Mouse (Mus musculus): Measurements from ENCODE around the gene Itpripl2. TPM values are rescaled to one million over a fixed set of nuclear protein-coding genes. Genes with fewer than 3 reads are reported as not detected.
A peak's percentile ranks its signal among the peaks of the same experiment; 100 is the strongest.

Gene Itpripl2
- polyA plus RNA-seq (2014; fragmentation: Nextera tagmentation; extraction: Ambion mirVana): 2.4 and 2.5 TPM in 2 replicates

GRCm38 (mm10) chr7:118491431-118492147 lies at the start of gene Itpripl2:
Gene Itpripl2 (minus strand): TSS chr7:118491975.
- H3K4me3 ChIP-seq (ENCODE audit: control insufficient read depth in 1 of 2, insufficient read depth in 1 of 2, low read depth in 1 of 2, low read length in 2 of 2): peak within 1 kb of the TSS; percentile 76 to 83
- WGBS: 1% methylated on average over 53 of the region's 55 CpGs
- H3K27me3 ChIP-seq (ENCODE audit: control insufficient read depth, insufficient read depth, low read length): peaks cover 17% of the 10 kb centered on the region
- peak within 1 kb of the TSS; percentile 89 for H3K4me2 ChIP-seq (ENCODE audit: low read length)
- peak within 1 kb of the TSS; percentile 93 for H3K9ac ChIP-seq (ENCODE audit: low read length)
- no peaks in the 10 kb centered on the region for H3K9me3 ChIP-seq (ENCODE audit: control insufficient read depth, low read length)
- peak; percentile 77 for ATAC-seq (ENCODE audit: insufficient number of reproducible peaks, insufficient read depth, low FRiP score, low read depth)
- peaks cover 18% of the 10 kb centered on the region for H3K36me3 ChIP-seq (ENCODE audit: control insufficient read depth, insufficient read depth, low read length)
- H3K4me1 ChIP-seq (ENCODE audit: control insufficient read depth in 2 of 2, insufficient read depth in 2 of 2, low read length in 2 of 2): peaks cover 4 to 33% of the 10 kb centered on the region in 2 experiments
- H3K27ac ChIP-seq (replicated peaks in 1 of 2; ENCODE audit: control insufficient read depth in 1 of 2, insufficient read depth in 1 of 2, low read depth in 2 of 2, low read length in 2 of 2): peak within 1 kb of the TSS; percentile 74 to 89

- peaks cover 0 to 3% of the 10 kb centered on the region in 2 experiments; a peak in 1 of 4 replicates for H3K4me1 ChIP-seq (ENCODE audit: control insufficient read depth in 2 of 2, insufficient read depth in 2 of 2, low read length in 2 of 2)
Measured at GRCm38 (mm10) chr7:118535076-118535475, 43.3 kb upstream of the Itpripl2 start.

GRCm38 (mm10) chr7:118534326-118534725 lies 42.6 kb upstream of the Itpripl2 start:
- Histone ChIP-seq H3K4me2 (ENCODE audit: low read length) (no peak overlapping the region), H3K27me3 (ENCODE audit: control insufficient read depth, insufficient read depth, low read length) (no peaks in the 10 kb centered on the region), H3K4me1 (ENCODE audit: control insufficient read depth in 2 of 2, insufficient read depth in 2 of 2, low read length in 2 of 2) (peaks cover 0 to 3% of the 10 kb centered on the region in 2 experiments; a peak in 1 of 4 replicates), H3K36me3 (ENCODE audit: control insufficient read depth, insufficient read depth, low read length) (0 out of 2 replicates have a peak, but pooled peaks cover 2% of the 10 kb centered on the region), H3K9me3 (ENCODE audit: control insufficient read depth, low read length) (no peaks in the 10 kb centered on the region), H3K27ac (replicated peaks in 1 of 2; ENCODE audit: control insufficient read depth in 1 of 2, insufficient read depth in 1 of 2, low read depth in 2 of 2, low read length in 2 of 2) (no peak overlapping the region), H3K9ac (ENCODE audit: low read length) (no peak overlapping the region), H3K4me3 (ENCODE audit: control insufficient read depth in 1 of 2, insufficient read depth in 1 of 2, low read depth in 1 of 2, low read length in 2 of 2) (no peak overlapping the region)
- 61% methylated on average over 3 of the region's 3 CpGs for WGBS
- no peak for ATAC-seq (ENCODE audit: insufficient number of reproducible peaks, insufficient read depth, low FRiP score, low read depth)

More at GRCm38 (mm10) chr7:118535076-118535475, 43.3 kb upstream of the Itpripl2 start:
- Histone ChIP-seq H3K27me3 (ENCODE audit: control insufficient read depth, insufficient read depth, low read length) (no peaks in the 10 kb centered on the region), H3K36me3 (ENCODE audit: control insufficient read depth, insufficient read depth, low read length) (no peaks in the 10 kb centered on the region), H3K4me2 (ENCODE audit: low read length) (no peak overlapping the region), H3K27ac (replicated peaks in 1 of 2; ENCODE audit: control insufficient read depth in 1 of 2, insufficient read depth in 1 of 2, low read depth in 2 of 2, low read length in 2 of 2) (no peak overlapping the region), H3K9ac (ENCODE audit: low read length) (no peak overlapping the region), H3K4me3 (ENCODE audit: control insufficient read depth in 1 of 2, insufficient read depth in 1 of 2, low read depth in 1 of 2, low read length in 2 of 2) (no peak overlapping the region), H3K9me3 (ENCODE audit: control insufficient read depth, low read length) (no peaks in the 10 kb centered on the region)
- WGBS: 80% methylated on average over 4 of the region's 4 CpGs
- no peak for ATAC-seq (ENCODE audit: insufficient number of reproducible peaks, insufficient read depth, low FRiP score, low read depth)

- peak; percentile 99 for ATAC-seq (ENCODE audit: insufficient number of reproducible peaks, insufficient read depth, low FRiP score, low read depth)
- under 1% methylated on average over 31 of the region's 31 CpGs for WGBS
Measured at GRCm38 (mm10) chr7:118533178-118533578, 41.4 kb upstream of the Itpripl2 start, which contains the start of gene Coq7. Gene Coq7 (minus strand): TSS chr7:118533356.

GRCm38 (mm10) chr7:118532519-118533177 lies 40.9 kb upstream of the Itpripl2 start:
- Histone ChIP-seq H3K9ac (ENCODE audit: low read length) (peak overlapping the region; percentile 93), H3K27me3 (ENCODE audit: control insufficient read depth, insufficient read depth, low read length) (no peaks in the 10 kb centered on the region), H3K4me3 (ENCODE audit: control insufficient read depth in 1 of 2, insufficient read depth in 1 of 2, low read depth in 1 of 2, low read length in 2 of 2) (peak overlapping the region; percentile 71 to 91), H3K4me2 (ENCODE audit: low read length) (peak overlapping the region; percentile 76), H3K9me3 (ENCODE audit: control insufficient read depth, low read length) (no peaks in the 10 kb centered on the region), H3K27ac (replicated peaks in 1 of 2; ENCODE audit: control insufficient read depth in 1 of 2, insufficient read depth in 1 of 2, low read depth in 2 of 2, low read length in 2 of 2) (peak overlapping the region; percentile 98 to 100), H3K36me3 (ENCODE audit: control insufficient read depth, insufficient read depth, low read length) (peaks cover 17% of the 10 kb centered on the region), H3K4me1 (ENCODE audit: control insufficient read depth in 2 of 2, insufficient read depth in 2 of 2, low read length in 2 of 2) (peaks cover 0 to 3% of the 10 kb centered on the region in 2 experiments; a peak in 1 of 4 replicates)
- peak; percentile 92 for ATAC-seq (ENCODE audit: insufficient number of reproducible peaks, insufficient read depth, low FRiP score, low read depth)
- WGBS: under 1% methylated on average over 36 of the region's 36 CpGs

More at GRCm38 (mm10) chr7:118533178-118533578, 41.4 kb upstream of the Itpripl2 start, which contains the start of gene Coq7:
- Histone ChIP-seq H3K4me3 (ENCODE audit: control insufficient read depth in 1 of 2, insufficient read depth in 1 of 2, low read depth in 1 of 2, low read length in 2 of 2) (peak within 1 kb of the TSS; percentile 71 to 91), H3K9ac (ENCODE audit: low read length) (peak within 1 kb of the TSS; percentile 93), H3K4me2 (ENCODE audit: low read length) (peak within 1 kb of the TSS; percentile 76), H3K27ac (replicated peaks in 1 of 2; ENCODE audit: control insufficient read depth in 1 of 2, insufficient read depth in 1 of 2, low read depth in 2 of 2, low read length in 2 of 2) (peak within 1 kb of the TSS; percentile 98 to 100), H3K9me3 (ENCODE audit: control insufficient read depth, low read length) (no peaks in the 10 kb centered on the region), H3K36me3 (ENCODE audit: control insufficient read depth, insufficient read depth, low read length) (peaks cover 11% of the 10 kb centered on the region), H3K27me3 (ENCODE audit: control insufficient read depth, insufficient read depth, low read length) (no peaks in the 10 kb centered on the region), H3K4me1 (ENCODE audit: control insufficient read depth in 2 of 2, insufficient read depth in 2 of 2, low read length in 2 of 2) (peaks cover 0 to 3% of the 10 kb centered on the region in 2 experiments; a peak in 1 of 4 replicates)

- no peak overlapping the region for H3K4me3 ChIP-seq (ENCODE audit: control insufficient read depth in 1 of 2, insufficient read depth in 1 of 2, low read depth in 1 of 2, low read length in 2 of 2)
- H3K27me3 ChIP-seq (ENCODE audit: control insufficient read depth, insufficient read depth, low read length): no peaks in the 10 kb centered on the region
- no peak overlapping the region for H3K27ac ChIP-seq (replicated peaks in 1 of 2; ENCODE audit: control insufficient read depth in 1 of 2, insufficient read depth in 1 of 2, low read depth in 2 of 2, low read length in 2 of 2)
- H3K9me3 ChIP-seq (ENCODE audit: control insufficient read depth, low read length): no peaks in the 10 kb centered on the region
- H3K36me3 ChIP-seq (ENCODE audit: control insufficient read depth, insufficient read depth, low read length): peaks cover 62% of the 10 kb centered on the region
- no peak overlapping the region for H3K4me2 ChIP-seq (ENCODE audit: low read length)
- no peaks in the 10 kb centered on the region for H3K4me1 ChIP-seq (ENCODE audit: control insufficient read depth in 2 of 2, insufficient read depth in 2 of 2, low read length in 2 of 2)
- ATAC-seq (ENCODE audit: insufficient number of reproducible peaks, insufficient read depth, low FRiP score, low read depth): no peak
- H3K9ac ChIP-seq (ENCODE audit: low read length): no peak overlapping the region
- 79% methylated on average over 4 of the region's 4 CpGs for WGBS
Measured at GRCm38 (mm10) chr7:118526967-118527366, 35.2 kb upstream of the Itpripl2 start.

- ATAC-seq (ENCODE audit: insufficient number of reproducible peaks, insufficient read depth, low FRiP score, low read depth): no peak
- Histone ChIP-seq H3K27ac (replicated peaks in 1 of 2; ENCODE audit: control insufficient read depth in 1 of 2, insufficient read depth in 1 of 2, low read depth in 2 of 2, low read length in 2 of 2) (peak overlapping the region in 1 of 2 experiments; percentile 11; a peak in 1 of 4 replicates), H3K27me3 (ENCODE audit: control insufficient read depth, insufficient read depth, low read length) (no peaks in the 10 kb centered on the region), H3K4me3 (ENCODE audit: control insufficient read depth in 1 of 2, insufficient read depth in 1 of 2, low read depth in 1 of 2, low read length in 2 of 2) (no peak overlapping the region), H3K36me3 (ENCODE audit: control insufficient read depth, insufficient read depth, low read length) (peaks cover 40% of the 10 kb centered on the region), H3K9me3 (ENCODE audit: control insufficient read depth, low read length) (no peaks in the 10 kb centered on the region), H3K4me2 (ENCODE audit: low read length) (no peak overlapping the region), H3K4me1 (ENCODE audit: control insufficient read depth in 2 of 2, insufficient read depth in 2 of 2, low read length in 2 of 2) (no peaks in the 10 kb centered on the region; a peak in 1 of 4 replicates), H3K9ac (ENCODE audit: low read length) (no peak overlapping the region)
- WGBS: 47% methylated on average over 5 of the region's 5 CpGs
Measured at GRCm38 (mm10) chr7:118522077-118522476, 30.3 kb upstream of the Itpripl2 start.
